Mouse (Mus musculus) olfactory bulb, adult 2 months (tissue): ENCODE results near the gene Csmd2. TPM values are rescaled to one million over a fixed set of nuclear protein-coding genes. Genes with fewer than 3 reads are reported as not detected.
A peak's percentile ranks its signal among the peaks of the same experiment; 100 is the strongest.

ENCODE experiments used
- H3K27ac ChIP-seq: fragments of 200-500 bp; 2 replicates; pipeline ENCODE4 v1.5.1; 2012; ENCODE audit warnings: low read depth, low read length; ENCODE audit not compliant: insufficient read depth
- H3K4me1 ChIP-seq: fragments of 200-500 bp; 2 replicates; pipeline ENCODE4 v1.6.1; 2012; ENCODE audit warnings: low read length; ENCODE audit not compliant: control insufficient read depth, insufficient read depth
- H3K4me3 ChIP-seq: fragments of 200-500 bp; 2 replicates; pipeline ENCODE4 v1.5.1; 2012; ENCODE audit warnings: mild to moderate bottlenecking, low read depth, low read length, moderate library complexity; ENCODE audit not compliant: insufficient read depth
- CTCF ChIP-seq: fragments of 200-500 bp; IDR thresholded peaks from 2 replicates; pipeline ENCODE4 v1.5.1; 2012; ENCODE audit warnings: low read depth, mild to moderate bottlenecking, low read length, moderate library complexity; ENCODE audit not compliant: insufficient read depth
- POLR2A ChIP-seq: fragments of 200-500 bp; IDR thresholded peaks from 2 replicates; pipeline ENCODE4 v1.6.1; 2012; ENCODE audit warnings: mild to moderate bottlenecking, low read depth, low read length, moderate library complexity; ENCODE audit not compliant: insufficient read depth
- WGBS: fragments of 180-500 bp; shearing (Covaris S2); methylation state at CpG from one replicate; pipeline ENCODE4 v1.1.7; 2018; 5-methylcytosine and 5-hydroxymethylcytosine counted together
- polyA plus RNA-seq: library from polyadenylated mRNA; stranded (reverse); fragments of >200 nt; gene quantifications from 2 replicates; pipeline ENCODE4 v1.2.4, GENCODE M21; 2012; ENCODE audit warnings: low replicate concordance; ENCODE audit not compliant: missing spikeins, insufficient read depth, insufficient read length

Csmd2 gene
- not detected in 2 replicates for polyA plus RNA-seq

DNA sequence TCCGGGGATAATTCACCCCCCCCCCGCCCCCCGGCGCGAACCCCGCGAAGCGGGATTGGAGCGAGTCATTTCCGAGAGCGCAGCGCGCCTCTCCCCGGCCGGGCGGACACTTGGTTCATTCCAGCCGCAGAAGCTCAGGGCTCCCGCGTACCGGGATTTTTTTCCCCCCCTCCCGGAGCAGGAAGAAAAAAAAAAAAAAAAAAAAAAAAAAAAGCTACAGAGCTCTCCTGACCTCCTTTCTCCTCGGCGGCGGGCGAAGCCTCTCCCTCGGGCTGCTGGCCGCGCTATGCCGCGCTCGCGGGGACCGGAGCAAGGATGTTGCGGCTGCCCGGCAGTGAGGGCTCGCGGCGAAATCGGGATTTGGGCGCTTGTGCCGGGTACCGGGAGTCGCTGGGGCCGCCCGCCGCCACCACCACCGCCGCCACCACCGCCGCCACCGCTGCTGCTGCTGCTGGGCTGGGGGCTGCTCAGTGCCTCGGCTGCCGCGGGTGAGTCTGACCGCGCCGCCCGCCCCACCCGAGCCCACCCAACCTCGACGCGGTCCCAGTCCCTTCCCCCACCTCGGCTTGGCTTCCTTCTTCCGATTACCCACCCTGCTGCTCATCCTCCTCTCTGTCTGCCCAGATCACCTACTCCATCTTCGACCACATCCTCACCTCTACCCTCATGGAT lies at the start of gene Csmd2:
TSS of gene Csmd2 (plus strand) at position 74 of the 672 bp plus-strand sequence.
- Histone ChIP-seq H3K4me1 (peaks cover 19% of the 10 kb centered on the region), H3K27ac (no peak within 1 kb of the TSS), H3K4me3 (peak within 1 kb of the TSS; percentile 62)
- TF ChIP-seq POLR2A (no peak), CTCF (no peak)
- under 1% methylated on average over 63 of the region's 65 CpGs for WGBS

DNA sequence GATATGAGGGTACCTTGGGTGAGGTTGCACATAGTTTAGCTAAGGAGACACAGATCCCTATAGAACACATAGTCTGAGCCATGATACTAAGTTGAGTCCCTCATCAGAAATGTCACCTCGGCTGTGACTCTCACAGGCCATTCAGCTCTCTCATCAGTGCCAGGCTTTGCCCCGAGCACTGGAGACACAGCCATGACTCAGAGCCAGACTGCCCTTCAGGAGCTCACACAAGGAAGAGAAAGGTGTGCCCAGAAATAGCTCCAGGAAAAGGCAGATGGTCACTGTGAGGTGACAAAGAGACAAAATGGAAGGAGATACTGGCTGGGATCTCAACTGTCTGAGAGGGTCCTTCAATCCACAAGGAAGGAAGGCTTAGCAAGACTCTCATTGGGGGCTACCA lies 40.0 kb upstream of the Csmd2 start:
- H3K4me3 ChIP-seq = no peak overlapping the region
- no peak overlapping the region for H3K27ac ChIP-seq
- H3K4me1 ChIP-seq = 0 out of 2 replicates have a peak, but pooled peaks cover 3% of the 10 kb centered on the region
- TF ChIP-seq POLR2A = no peak
- TF ChIP-seq CTCF = no peak
- 83% methylated on average over 2 of the region's 2 CpGs for WGBS

DNA sequence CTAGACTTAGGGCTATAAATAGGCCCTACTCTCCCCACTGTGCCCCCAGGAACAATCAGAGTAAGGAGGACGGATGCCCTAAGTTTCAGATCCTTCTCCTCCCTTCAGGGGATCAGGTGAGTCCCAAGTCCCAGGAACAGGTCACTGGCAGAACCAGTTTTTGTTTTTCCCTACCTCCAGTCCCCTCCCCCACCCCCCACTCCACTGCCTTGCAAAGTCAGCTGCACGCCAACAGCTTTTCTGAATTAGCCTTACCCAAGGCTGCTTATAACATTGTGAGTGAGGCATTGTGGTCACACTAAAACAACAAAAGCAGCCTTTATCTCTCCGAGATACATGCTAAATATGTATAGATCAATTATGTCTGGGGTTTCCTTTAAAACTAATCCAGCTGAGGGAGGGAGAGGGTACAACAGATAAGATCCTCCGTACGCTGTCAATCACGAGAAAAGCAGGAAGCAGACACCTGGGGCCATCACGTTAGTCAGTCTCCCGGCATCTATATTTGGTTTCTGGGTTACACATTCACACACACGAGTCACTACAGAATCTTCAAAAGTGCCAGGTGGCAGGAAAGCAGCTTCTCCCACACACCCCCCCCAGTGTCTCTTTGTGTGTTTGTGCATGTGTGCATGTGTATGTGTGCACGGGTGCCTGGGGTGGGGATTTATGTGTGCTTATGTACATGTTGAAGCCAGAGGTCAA lies 34.5 kb upstream of the Csmd2 start:
- Histone ChIP-seq H3K4me3 (no peak overlapping the region), H3K4me1 (0 out of 2 replicates have a peak, but pooled peaks cover 3% of the 10 kb centered on the region), H3K27ac (no peak overlapping the region)
- 72% methylated on average over 10 of the region's 10 CpGs for WGBS
- TF ChIP-seq CTCF (no peak), POLR2A (no peak)

DNA sequence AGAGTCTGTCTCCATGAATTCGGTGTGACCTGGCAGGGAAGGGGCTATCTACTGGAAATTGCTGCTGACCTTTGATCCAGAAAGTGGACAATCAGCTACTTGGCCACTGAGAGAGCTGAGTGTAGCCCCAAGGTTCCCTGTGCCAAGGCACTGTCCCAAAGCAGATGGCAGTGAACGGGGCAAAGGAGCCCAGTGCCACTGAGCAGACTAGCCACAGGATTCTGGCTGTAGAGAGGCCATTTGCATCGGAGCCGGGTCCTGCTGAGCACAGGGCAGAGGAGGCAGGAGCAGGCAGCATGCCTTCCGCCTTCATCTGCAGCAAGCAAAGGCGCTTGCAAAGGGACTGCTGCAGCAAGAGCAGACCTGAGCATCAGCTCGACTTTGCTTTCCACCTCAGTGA lies 18.6 kb upstream of the Csmd2 start:
- WGBS = 18% methylated on average over 7 of the region's 7 CpGs
- no peak for TF ChIP-seq CTCF
- TF ChIP-seq POLR2A = no peak
- peaks cover 28% of the 10 kb centered on the region for H3K4me1 ChIP-seq
- H3K27ac ChIP-seq = no peak overlapping the region
- no peak overlapping the region for H3K4me3 ChIP-seq

DNA sequence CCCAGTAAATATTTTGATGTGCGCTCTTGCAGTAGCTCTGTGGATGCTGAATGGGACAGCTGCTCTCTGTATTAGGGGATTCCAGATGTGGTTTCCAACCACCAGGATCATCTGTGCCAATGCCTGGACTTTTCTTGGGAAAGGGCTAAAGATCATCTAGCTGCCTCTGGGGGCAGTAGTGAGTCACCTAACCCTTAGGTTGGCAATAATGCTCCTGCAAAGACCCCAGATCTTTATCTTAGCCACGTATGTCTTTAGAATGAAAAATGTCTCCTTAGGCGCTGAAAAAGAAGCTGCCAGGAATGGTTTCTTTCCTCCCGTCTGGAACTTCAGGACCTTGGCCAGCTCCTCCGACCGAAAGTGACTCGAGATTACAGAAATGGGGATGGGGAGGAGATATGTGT lies 17.6 kb upstream of the Csmd2 start:
- WGBS = 15% methylated on average over 7 of the region's 7 CpGs
- no peak for TF ChIP-seq POLR2A
- no peak for TF ChIP-seq CTCF
- peaks cover 28% of the 10 kb centered on the region for H3K4me1 ChIP-seq
- no peak overlapping the region for H3K4me3 ChIP-seq
- no peak overlapping the region for H3K27ac ChIP-seq

DNA sequence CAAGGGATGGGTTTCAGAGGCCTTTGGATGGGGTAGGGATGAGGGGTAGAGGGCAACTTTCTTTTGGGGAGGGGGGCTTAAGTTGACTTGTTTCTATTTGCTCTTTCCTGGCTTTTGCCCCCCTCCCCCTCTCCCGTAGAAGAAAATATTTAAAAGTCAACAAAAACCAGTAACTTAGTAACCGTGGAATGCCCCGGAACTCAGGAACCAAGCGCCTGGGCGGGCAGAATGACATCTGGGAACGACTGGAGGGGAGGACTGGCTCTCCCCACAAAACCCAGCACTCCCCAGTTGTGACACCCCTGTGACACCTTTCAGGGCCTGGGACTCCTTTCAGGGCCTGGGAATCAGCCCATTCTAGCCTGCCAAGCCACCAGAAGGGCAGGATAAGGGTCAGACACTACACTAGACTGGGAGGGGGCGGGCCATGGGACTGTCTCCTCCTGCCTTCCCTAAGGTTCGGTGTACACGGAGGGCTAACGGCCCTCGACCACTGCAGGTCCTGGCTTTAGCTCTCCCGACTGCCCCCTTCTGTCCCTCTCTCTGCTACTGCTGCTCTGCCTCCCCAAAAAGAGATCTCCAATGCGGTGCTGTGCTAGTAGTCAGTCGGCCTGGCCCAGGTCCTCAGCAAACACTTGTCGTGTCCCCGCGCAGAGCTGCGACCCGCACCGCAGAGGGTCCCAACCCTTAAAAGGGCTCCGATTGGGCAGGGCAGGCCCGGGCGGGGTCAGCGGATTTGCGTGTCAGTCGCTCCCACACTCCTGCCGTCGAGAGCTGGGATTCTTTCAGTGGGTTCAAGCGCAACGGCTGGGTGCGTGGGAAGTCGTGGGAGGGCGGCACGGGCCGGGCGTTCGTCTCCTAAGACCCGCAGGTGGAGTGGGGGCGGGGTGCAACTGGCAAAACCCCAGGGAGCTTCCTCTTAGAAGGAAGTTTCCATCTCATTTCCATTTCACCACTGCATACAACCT lies 16.5 kb upstream of the Csmd2 start, which contains the start of gene CK137956:
TSS of gene CK137956 (minus strand) at position 51 of the 968 bp plus-strand sequence.
- 16% methylated on average over 39 of the region's 39 CpGs for WGBS
- Histone ChIP-seq H3K27ac (no peak within 1 kb of the TSS), H3K4me1 (peaks cover 28% of the 10 kb centered on the region), H3K4me3 (no peak within 1 kb of the TSS)
- TF ChIP-seq CTCF = no peak
- TF ChIP-seq POLR2A = no peak

DNA sequence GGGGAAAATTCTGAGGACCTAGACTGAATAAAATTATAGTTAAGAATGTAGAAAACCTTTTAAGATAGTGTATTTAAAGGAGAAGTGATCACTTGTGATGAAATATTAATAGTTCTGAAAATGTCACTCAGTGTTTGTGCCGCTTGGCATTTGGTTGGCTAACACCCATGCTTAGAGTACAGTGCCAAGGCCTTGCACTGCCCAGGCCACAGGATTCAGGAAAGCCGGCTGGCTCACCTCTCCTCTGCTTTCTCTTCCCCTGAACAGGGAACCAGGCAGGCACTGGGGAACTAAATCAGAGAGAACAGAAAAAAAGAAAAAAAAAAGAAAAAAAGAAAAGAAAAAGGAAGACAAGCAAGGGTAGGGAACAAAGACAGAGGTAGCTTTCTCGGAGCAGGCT lies 14.7 kb upstream of the Csmd2 start:
- peaks cover 28% of the 10 kb centered on the region for H3K4me1 ChIP-seq
- TF ChIP-seq POLR2A (no peak), CTCF (no peak)
- H3K4me3 ChIP-seq = no peak overlapping the region
- no peak overlapping the region for H3K27ac ChIP-seq
- 93% methylated on average over 3 of the region's 3 CpGs for WGBS

DNA sequence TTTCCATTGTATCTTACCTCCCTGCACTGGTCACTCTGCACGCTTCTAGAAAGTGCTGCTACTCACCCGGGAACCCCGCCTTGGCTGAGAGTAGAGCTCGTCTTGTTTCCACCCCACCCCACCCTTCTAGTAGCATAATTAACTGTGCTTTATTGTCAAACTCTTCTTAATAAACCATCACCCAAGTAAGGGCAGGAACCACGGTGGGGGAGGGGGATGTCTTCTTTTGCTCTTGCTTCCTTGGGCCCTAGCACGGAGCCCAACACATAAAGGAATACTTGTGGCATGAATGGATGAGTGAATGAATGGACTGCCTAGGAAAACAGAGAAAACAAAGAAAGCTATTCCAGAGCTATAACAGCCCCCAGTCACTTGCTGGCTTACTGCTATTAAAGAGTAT lies 6.5 kb upstream of the Csmd2 start:
- TF ChIP-seq CTCF (no peak), POLR2A (no peak)
- 70% methylated on average over 6 of the region's 6 CpGs for WGBS
- Histone ChIP-seq H3K27ac (no peak overlapping the region), H3K4me3 (no peak overlapping the region), H3K4me1 (no peaks in the 10 kb centered on the region; the same call in 1 of the 2 replicates)
